Mouse (Mus musculus) adrenal gland, postnatal 36 days (tissue): ENCODE measurements at regions not wholly inside any gene's neighbourhood (a gene's known extent, or its start where the extent isn't known, plus 50 kb on each side); places are given as distances from the start of the nearest gene placed in this dataset.
A peak's percentile ranks its signal among the peaks of the same experiment; 100 is the strongest.

Experiments
- DNase-seq, 2 experiments: peaks; one replicate each; pipeline ENCODE4 v3.0.0; 2021; ENCODE audit warnings: mixed read lengths in 1 of 2

- no peak for DNase-seq
Measured at GRCm38 (mm10) chr11:57958233-57958632, 50.6 kb upstream of the Larp1 start.

GRCm38 (mm10) chr11:57956909-57957308 is 52.0 kb upstream of the Larp1 start:
- DNase-seq, result no peak

- DNase-seq, result peak; percentile 49 to 54
Measured at GRCm38 (mm10) chr11:57956076-57956475, 52.8 kb upstream of the Larp1 start.

GRCm38 (mm10) chr11:57955476-57955875 is 53.4 kb upstream of the Larp1 start:
- no peak for DNase-seq

GRCm38 (mm10) chr11:57954510-57955184 is 54.2 kb upstream of the Larp1 start:
- no peak for DNase-seq

GRCm38 (mm10) chr11:57953694-57954093 is 55.2 kb upstream of the Larp1 start:
- no peak for DNase-seq

GRCm38 (mm10) chr11:57952619-57953018 is 56.2 kb upstream of the Larp1 start:
- DNase-seq, result no peak

- no peak for DNase-seq
Measured at GRCm38 (mm10) chr11:57951541-57952326, 57.1 kb upstream of the Larp1 start.

- peak; percentile 14 to 29 for DNase-seq
Measured at GRCm38 (mm10) chr11:57950989-57951388, 57.9 kb upstream of the Larp1 start.

GRCm38 (mm10) chr11:57949067-57949466 is 59.8 kb upstream of the Larp1 start:
- DNase-seq, result no peak

- no peak for DNase-seq
Measured at GRCm38 (mm10) chr11:57947347-57947746, 61.5 kb upstream of the Larp1 start.

GRCm38 (mm10) chr11:57934391-57934850 is 74.4 kb upstream of the Larp1 start:
- peak; percentile 88 to 89 for DNase-seq

GRCm38 (mm10) chr11:57933065-57933464 is 75.8 kb upstream of the Larp1 start:
- no peak for DNase-seq

- DNase-seq, result no peak
Measured at GRCm38 (mm10) chr11:57929506-57929905, 79.4 kb upstream of the Larp1 start.

- DNase-seq, result peak in 1 of 2 experiments; percentile 36
Measured at GRCm38 (mm10) chr11:57920263-57920662, 87.6 kb upstream of the Hand1 start.

- DNase-seq, result no peak
Measured at GRCm38 (mm10) chr11:57918447-57919059, 85.9 kb upstream of the Hand1 start.

- DNase-seq, result no peak
Measured at GRCm38 (mm10) chr11:57917974-57918373, 85.4 kb upstream of the Hand1 start.

GRCm38 (mm10) chr11:57916016-57916415 is 83.4 kb upstream of the Hand1 start:
- no peak for DNase-seq

GRCm38 (mm10) chr11:57913801-57914560 is 81.4 kb upstream of the Hand1 start:
- no peak for DNase-seq

GRCm38 (mm10) chr11:57913020-57913699 is 80.5 kb upstream of the Hand1 start:
- no peak for DNase-seq

- DNase-seq, result peak; percentile 65 to 75
Measured at GRCm38 (mm10) chr11:57911698-57912283, 79.2 kb upstream of the Hand1 start.
